Mouse (Mus musculus): ENCODE data around the gene Dohh.

Dohh gene

DNA sequence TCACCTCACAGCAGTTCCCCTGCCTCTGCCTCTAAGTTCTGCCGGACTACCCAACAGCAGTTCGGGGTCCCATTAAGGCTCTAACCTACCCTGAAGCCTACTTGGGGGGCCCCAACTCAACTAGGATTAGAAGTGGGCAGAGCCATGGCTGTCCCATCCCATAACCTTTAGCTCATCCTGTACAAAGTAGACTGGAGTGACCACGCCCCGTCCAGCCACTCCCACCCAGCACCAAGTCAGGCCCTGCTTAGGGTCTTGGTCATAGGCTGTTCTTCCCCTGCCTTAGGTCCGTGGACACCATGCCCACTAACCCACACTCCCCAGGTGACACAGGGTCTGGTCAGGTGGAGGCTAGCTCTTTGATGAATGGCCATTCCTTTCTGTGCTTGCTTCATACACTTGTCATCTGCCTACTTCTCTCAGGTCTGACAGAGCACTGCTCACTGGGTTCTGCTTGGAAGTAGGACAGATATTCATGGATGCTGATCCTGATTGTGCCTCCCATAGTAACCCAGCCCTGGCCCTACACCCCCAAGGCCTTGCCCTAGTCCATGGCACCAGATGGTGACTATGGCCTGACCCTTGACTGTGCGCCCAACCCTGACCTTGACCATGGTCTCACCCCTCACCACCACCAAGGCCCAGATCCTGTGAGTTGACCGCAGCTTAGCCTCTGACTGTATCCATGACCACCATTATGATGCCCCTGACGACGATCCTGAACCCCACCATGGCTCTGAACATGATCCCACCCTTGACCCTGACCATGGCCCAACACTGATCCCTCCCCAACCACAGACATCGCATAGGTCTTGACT lies 35.1 kb downstream of the Dohh start:
- DNase-seq: peak; percentile 4

DNA sequence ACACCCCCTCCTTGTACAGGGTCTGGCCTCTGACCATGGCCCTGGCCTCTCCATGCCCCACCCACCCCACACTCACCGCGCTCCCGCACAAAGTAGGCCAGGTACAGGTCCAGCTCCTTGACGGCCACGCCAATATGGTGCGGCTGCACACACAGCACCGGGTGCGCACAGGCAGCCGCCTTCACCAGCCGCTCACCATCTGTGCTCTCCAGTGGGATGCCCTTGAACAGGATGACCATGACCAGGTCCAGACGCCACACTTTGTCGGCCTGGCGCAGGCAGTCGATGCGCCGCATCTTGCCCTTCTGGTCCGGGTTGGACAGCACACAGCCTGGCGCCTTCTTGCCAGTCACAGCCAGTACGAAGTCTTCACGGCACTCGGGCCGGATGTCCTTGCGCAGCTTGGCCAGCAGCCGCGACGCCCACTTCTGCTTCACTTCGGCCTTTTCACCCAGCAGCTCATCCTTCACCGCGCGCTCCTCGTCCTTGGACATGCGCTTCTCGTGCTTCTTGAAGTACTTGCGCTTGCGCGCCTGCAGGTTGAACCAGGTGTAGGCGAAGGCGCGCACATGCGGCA lies 36.1 kb downstream of the Dohh start:
- peak; percentile 8 for DNase-seq

DNA sequence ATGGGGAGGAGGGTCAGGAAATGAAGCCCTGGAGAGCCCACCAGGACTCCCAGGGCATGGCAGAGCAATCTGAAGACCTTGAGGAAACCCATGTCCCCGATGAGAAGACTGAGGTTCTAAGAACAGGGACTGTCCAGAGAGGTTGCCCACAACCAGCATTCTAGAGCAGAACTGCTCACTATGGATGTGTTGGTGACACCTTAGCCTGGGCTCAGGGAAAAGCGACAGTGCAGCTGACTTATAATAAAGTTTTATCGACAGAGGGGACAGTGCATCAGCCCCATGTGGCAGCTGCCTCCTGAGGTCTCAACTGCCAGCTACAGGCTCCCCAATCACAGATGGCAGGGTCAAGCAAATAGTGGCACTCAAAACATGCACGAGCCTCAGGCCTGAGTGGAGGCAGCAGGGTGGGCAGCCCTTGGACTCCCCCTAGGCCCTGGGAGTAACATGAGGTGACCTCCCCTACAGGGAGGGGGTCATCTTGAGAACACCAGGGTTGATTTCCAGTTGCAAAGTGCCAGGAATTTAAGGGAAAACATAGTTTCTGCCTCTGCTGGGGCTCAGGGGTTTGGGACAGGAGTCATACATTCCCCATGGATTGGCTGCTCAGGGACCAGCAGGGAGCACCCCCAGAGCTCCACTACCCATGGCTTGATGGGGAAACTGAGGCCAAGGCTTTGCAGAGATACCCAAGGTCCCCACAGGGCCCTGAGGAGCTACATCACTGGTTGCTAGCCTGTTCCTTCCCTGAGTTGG lies 37.0 kb downstream of the Dohh start:
- no peak for DNase-seq

DNA sequence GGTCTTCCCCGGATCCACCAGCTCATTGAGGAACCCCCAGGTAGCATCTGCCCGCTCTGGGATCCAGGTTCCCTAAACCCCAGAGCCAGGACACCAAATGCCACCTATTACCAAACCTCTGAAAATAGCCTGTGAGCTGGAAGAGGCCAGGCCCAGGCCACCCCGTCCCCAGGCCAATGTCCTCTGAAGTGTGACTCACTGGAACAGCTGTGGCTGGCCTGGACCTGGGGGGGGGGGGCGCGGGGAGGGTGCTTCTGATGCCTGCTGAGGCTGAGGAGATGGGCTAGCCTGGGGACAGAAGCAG lies 37.5 kb downstream of the Dohh start:
- DNase-seq: no peak

DNA sequence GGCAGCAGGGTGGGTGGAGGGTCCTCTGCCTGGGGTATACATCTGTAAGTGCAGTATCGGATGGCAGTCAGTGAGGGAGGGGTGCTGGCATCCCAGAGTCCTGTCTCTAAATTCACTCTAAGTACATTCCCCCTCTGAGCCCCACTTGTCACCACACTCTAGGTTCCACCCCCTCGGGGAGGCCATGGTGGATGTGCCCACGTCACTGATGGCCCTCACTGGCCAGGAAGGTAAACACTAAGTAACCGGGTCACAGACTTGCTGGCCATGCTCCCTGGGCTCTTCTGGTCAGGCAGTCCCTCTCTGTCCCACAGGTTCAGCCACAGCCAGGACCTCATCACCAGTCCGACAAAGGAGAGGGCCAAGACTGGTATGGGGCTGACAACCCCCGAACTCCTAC lies 38.0 kb downstream of the Dohh start:
- DNase-seq: peak; percentile 4

DNA sequence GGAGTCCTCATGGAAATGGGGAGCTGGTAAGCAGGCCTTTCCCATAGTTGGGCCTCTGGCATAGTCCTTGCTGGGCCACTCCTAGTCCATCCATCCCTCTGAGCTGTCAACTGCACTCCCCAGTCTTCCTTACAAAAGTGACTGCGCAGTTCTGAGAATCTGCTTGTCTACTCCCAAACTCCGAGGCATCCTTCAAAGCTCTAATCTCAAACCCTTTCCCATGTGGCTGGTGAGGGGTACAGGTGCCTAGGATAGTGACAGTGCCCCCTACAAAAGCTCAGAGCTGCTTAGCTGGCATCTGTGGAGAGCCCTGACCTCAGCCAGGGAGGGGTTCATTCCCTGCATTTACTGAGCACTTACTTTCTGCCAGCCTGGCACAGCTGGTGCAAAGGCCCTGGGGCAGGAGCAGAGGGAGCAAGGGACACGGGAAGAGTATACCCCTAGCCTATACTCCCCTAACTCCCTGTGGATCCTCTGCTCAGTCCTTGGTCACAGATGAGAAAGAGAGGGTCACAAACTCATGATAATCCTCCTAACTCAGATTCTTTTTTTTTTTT lies 38.5 kb downstream of the Dohh start:
- DNase-seq: no peak

DNA sequence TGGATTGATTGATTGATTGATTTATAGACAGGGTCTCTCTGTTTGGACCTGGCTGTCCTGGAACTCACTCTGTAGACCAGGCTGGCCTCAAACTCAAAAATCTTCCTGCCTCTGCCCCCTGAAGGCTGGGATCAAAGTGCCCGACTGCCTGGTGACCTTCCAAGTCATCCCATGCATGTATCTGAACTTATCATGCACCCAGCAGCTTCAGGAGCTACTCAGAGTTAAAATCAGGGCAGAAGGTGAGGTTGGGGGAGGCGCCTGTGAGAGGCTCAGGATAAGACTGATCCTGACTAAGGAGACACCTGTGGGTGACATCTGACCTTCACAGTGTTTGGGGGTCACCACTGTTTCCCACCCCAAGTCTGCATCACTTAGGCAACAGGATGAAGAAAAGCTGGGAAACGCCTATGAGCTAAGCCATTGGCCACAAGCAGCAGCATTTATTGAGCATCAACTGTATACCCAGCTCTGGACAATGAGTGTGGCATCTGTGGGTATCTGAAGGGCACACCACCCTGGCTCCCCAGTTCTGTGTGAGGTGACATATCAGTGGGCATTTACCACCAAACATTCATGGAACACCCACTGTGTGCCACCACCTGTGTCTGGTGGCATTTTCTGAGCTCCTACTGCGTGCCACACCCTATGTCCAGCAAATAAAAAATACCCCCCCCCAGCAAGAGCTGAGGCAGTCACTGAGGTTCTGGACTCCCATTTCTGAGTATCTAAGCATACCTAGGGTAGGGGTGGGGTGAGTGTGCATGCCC lies 39.4 kb downstream of the Dohh start:
- DNase-seq: no peak

DNA sequence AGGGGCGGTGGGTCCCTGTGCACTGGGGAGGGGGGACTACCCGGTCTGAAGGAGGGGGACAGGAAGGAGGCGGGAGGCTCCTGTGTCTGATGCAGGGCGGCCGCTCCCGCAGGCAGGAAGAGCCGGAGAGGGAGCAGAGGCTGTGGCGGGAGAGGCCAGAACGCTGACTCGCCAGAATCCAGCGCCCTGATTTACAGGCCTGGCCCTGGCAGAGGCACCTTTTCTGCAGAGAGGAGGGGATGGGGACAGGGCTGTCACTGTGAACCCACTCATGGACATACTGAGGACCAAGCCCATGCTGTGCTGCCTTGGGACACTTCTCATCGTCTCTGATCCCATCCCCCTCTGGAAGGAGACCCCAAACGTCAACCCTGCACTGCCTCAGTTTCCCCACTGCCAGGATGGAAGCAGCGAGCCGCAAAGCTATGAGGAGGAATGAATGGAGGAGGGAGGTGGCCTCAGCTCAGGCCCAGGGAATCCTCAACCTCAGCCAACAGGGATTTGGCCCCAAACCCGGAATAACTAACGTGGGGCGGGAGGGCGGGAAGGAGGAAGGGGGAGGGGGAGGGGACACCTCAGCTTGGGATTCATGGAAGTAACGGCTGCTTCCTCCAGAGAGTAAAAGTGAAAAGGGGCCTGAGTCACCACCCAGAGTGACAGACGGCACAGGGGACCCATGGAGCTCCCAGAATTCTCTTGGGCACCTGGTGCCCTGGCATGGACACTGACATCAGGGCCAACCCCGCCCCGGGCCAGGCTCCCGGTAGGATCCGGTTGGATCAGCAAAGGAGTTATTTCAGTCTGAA lies 40.2 kb downstream of the Dohh start:
- DNase-seq: peak; percentile 36

DNA sequence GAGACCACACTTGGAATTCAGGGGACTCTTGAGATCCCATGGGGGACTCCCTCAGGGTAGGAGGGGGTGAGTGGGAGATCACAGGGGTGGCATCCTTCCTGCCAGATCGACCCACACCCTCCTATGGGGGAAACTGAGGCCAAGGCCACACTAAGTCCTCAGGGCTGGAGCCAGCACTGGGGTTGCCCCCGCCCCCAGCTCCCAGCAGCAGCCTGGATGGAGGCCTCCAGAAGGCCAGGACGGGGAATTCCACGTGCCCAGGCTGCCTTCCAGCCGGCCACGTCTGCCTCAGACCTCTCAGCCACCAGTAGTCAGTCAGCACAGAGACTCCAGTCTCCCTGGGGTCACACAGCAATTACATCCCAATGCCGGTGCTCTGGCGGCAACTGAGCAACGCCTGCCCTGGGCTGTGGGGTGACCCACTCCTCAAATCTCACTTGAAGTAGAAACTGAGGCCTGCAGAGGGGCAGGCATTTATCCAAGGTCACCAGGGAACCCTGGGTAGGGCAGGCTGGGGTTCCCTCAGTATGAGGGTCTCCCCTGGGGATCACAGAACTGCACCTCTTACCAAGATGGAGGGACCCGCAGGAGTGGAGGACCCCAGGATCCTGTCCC lies 41.1 kb downstream of the Dohh start:
- peak; percentile 28 for DNase-seq

DNA sequence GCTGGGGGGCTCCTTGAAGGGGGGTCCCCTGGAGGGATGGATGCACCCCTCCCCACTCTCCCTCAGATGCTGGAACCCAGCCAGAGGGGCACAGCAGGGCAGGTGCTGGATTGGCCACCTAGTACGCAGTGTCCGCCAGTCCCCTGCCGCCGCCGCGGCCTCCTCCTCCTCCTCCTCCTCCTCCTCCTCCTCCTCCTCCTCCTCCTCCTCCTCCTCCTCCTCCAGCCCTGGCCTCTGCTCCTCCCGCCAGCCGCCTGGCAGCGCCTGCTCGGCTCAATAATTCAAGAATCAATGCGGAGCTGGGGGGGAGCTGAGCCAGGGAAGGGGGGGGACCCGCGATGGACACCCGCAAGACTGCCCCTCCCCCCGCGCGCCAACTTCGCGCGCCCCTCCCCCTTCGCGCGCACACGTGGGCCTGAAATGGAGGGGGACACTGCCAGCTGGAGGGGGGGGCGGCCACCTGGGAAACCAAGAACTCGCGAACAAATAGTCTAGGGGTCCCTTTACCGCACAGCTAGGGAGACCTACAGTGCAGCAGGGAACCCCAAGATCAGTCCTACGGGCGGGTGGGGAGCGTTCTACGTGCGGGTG lies 41.9 kb downstream of the Dohh start:
- DNase-seq: peak; percentile 49

DNA sequence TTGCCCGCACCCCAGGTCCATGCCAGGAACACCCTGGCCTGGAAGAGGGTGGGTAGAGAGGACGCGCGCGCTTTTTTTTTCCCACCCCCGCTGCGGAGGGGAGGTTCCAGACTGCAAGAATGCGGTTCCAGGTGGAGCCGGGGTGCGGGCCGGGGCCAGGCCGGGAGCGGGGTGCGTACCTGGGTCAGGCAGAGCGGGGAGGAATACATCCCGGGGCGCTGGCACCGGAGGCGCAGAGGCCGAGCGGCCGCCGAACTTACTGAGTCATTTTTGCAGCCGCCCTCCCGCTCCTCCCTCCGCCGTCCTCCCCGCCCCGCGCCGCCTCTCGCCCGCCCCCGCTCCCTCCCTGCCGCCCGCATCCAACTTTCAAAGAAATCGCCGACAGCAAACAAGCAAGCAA lies 42.7 kb downstream of the Dohh start:
- peak; percentile 67 for DNase-seq

DNA sequence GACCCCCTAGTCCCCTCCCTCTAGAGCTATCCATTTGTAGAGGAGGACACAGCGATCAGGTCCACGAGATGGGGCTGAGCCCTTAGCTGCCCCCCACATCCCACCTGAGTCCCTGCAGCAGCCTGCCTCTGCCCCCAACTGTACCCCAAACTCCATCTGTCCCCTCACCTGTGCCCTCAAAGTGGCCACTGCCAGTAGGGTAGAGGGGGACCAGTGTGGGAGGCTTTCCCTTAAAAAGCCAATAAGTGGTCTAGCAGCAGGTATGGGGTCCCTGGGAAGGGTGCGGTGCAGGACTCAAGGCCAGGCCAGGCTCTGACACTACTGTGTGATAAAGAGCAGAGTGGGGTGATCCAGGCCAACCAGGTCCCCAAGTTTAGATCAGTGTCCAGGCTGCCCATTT lies 43.1 kb downstream of the Dohh start:
- no peak for DNase-seq

DNA sequence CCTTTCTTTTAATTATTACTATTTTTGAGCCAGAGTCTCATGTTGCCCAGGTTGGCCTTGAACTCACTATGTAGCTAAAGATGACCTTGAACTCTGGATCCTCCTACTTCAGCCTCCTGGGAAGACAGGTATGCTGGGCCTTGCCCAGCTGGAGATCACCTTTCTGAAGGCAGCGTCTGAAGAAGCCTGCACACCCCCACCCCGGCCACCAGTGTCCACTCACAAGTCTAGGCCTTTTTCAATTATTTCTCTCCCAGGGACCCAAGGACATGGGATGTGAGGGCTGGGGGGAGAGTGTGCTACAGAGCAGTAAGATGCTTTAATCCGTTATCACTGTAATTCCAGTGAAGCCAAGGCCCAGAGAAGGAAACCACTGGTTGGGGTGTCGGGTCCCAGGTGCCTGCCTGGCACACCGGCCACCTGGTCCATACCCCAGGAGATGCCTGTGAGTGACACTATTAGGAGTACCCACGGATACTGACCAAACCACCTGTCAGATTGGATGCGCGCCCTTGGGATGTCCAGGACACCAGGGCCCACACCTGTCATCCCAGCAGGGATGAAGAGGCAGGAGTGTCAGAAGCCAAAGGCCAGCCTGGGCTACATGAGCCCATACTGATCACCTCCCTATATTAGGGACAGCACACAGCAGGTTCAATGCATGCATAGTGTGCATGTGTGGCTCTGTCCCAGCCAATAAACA lies 43.7 kb downstream of the Dohh start:
- DNase-seq: peak; percentile 6

DNA sequence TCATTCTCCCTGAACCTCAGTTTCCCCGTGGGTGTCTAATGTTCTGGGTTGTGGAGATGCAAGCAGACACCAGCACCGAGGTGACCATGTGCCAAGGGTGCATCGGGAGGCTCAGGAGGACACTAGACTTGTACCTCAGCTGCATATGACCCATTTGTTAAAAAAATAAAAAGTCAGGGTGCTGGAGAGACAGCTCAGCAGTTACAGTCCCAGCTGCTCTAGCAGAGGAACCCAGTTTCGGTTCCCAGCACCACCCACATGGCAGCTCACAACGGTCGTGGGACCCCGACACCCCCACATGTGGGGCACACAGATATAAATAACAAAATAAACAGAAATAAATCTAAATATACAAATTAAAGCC lies 44.3 kb downstream of the Dohh start:
- no peak for DNase-seq

DNA sequence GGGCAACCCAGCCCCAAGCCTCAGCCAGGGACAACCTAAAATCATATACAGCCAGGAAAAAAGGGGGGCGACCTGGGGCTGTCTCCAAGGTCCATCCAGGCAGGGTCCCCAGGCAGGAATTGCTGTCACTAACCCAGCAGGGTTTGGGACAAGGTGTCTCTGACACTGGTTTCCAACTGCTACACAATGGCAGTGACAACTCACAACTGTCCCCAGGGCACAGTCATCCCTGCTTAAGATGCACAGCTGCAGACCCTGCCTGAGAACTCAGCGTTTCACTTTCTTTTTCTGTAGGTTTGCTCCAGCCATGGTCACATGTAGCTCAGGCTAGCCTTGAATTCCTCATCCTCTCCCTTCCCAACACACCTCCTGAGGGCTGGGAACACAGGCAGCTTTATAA lies 44.9 kb downstream of the Dohh start:
- peak; percentile 8 for DNase-seq

DNA sequence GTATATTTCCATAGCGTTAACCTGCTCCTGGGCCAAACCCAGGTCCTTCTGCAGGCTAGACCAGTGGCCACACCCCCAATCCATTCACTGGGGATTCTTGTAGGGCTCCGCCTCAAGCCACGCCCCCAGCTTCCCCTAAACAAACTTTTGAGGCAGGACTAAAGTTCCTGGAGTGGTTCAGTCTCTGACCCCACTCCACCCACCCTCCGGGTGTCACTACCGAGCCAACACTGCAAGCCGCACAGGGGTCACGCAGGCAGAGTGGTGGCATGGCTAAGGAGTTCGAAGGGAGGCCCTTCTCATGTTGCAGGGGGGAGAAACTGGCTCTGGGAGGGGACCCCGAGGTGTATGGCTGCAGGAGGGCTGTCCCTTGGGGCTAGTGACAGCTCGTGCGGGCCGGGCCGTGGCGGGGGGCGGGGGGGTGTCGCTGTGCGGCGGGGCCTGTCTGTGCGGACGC lies 45.4 kb downstream of the Dohh start:
- peak; percentile 66 for DNase-seq

DNA sequence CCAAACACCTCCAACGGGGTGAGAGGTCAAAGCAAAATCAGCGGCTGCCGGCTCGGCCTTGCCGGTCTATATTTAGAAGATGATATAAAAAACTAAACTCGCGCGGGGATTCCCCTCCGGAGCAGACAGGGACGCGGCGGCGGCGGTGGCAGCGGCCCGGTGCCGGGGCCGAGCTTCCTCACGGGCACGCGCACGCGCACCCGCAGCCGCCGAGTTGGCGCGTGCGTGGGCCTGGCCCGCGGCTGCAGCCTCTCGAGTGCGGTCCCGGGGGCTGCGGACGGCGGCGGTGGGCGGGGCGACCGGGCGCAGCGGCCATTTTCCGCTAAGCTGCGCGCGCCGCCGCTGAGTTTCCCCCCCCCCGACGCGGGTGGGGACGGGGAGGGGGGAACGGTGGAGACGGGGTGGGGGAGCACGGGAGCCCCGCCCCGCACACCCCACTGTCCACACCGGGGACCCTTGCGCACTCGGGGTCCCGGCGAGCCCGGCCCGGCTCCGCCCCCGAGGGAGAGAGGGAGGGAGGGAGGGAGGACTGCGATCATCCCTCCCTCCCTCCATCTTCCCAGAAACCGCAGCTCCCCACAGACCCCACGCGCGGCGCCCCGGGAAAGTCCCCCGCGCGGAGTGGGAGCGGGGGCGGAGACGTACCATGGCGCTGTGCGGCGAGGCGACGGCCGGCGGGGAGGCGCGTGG lies 46.1 kb downstream of the Dohh start:
- peak; percentile 86 for DNase-seq

DNA sequence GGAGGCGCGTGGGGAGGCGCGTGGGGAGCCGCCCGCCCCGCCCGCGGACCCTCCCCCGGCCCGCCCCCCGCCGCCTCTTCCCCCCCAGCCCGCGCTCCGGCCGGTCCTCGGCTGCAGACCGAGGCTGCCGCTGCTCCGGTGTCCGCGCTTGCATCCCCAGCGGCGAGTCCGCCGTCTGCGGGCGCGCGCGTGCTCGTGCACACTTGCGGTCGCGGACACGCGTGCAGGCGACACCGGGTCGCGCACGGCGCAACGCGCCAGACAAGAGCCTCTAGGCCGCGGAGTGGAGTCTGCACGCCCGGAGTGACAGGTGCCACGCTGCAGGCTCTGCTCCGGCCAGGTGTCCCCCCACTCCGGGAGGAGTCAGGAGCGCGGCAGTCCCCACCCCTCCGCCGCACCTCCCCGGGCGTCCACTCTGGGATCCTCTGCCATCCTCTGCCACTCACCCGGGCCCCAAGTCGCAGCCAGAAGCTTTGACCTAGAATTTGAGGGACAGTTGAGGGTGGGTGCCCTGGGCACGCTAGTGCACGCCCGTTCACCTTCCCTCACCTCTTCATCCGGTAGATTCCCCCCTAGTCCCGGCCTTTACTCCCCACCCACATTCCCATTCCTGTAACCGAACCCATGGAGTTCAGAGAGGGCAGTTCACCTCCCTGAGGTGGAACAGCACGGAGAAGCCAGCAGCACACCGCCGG lies 46.8 kb downstream of the Dohh start:
- peak; percentile 74 for DNase-seq

DNA sequence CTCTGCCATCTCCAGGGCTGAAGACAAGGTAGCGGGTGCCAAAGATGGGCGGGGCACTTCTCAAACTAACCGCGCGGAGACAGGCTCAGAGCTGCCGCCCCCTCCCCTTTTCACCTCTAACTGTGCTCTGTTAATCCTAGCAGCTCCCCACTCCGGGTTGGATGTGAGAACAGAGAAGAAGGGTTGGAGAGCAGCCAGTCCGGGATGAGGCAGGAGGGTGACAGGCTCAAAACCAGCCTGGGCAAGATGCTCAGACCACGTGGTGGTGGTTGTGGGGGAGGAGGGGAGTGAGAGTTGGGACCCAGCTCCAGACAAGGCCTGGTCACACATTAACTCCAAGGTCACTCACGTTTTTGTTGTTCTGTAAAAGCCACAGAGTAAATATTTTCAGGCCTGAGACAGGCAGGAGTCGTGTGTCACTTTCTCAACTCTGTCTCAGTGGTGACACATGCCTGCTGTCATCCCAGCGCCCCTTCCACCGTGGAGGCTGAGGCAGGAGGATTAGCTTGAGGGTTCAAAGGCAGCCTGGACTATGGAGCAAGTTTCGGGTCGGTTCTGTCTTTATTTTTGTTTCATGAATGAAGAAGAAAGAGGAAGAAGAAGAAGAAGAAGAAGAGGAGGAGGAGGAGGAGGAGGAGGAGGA lies 47.4 kb downstream of the Dohh start:
- DNase-seq: peak; percentile 46

Measured in right cerebral cortex, postnatal 14 days (tissue).